Mouse (Mus musculus) heart, postnatal 0 days (tissue): ENCODE measurements around the gene Arhgef2.

Experiments used
- CTCF ChIP-seq: IDR thresholded peaks from 2 replicates; pipeline ENCODE4 v1.5.1; 2016; ENCODE audit warnings: antibody characterized with exemption, control low read depth, low read depth
- EP300 ChIP-seq: IDR thresholded peaks from 2 replicates; pipeline ENCODE4 v1.6.1; 2016; ENCODE audit warnings: antibody characterized with exemption, low read depth

DNA sequence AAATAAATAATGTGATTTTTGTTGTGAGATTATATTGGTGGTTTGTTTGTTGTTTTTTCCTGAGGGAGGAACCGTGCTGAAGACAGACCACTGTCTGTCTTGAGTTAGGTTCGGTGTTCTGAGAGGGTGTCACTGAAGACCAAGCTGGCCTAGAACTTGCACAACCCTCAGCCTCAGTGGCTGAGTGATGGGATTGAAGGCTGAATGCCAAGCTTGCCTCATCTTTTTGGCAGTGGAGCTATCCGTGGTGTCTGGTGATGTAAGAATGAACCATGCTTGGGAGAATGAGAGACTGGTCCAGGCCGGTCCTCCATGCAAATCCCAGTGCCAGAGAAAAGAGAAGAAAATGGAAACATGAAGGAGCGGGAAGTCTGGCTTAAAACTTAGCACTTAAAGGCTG, 36.1 kb upstream of the Arhgef2 start:
- TF ChIP-seq CTCF (no peak), EP300 (no peak)
